Mouse (Mus musculus) liver, adult 2 months (tissue): ENCODE measurements at regions not wholly inside any gene's neighbourhood (a gene's known extent, or its start where the extent isn't known, plus 50 kb on each side); places are given as distances from the start of the nearest gene placed in this dataset.

Source experiments
- CTCF ChIP-seq: fragments of 200-500 bp; IDR thresholded peaks from 2 replicates; pipeline ENCODE4 v1.5.1; 2011; ENCODE audit warnings: low read depth, low read length, control low read depth
- POLR2A ChIP-seq: fragments of 200-500 bp; IDR thresholded peaks from 2 replicates; pipeline ENCODE4 v1.6.1; 2011; ENCODE audit warnings: low read length, control low read depth; ENCODE audit not compliant: insufficient read depth; ENCODE audit errors: extremely low read depth

GRCm38 (mm10) chr2:137827814-137828374 lies 428.5 kb upstream of the Btbd3 start:
- TF ChIP-seq CTCF (no peak), POLR2A (no peak)
